Mouse (Mus musculus) ES-Bruce4 (cell line): ENCODE results near the gene Pex6. TPM values are rescaled to one million over a fixed set of nuclear protein-coding genes. Genes with fewer than 3 reads are reported as not detected.

ENCODE experiments used
- H3K27ac ChIP-seq: 2 replicates; pipeline ENCODE4 v1.5.1; 2012; ENCODE audit warnings: low read length, inconsistent platforms; ENCODE audit not compliant: insufficient read depth
- H3K27me3 ChIP-seq: 2 replicates; pipeline ENCODE4 v1.6.1; 2012; ENCODE audit warnings: mild to moderate bottlenecking, low read length, inconsistent platforms; ENCODE audit not compliant: control insufficient read depth, poor library complexity, insufficient read depth, severe bottlenecking
- H3K36me3 ChIP-seq: 2 replicates; pipeline ENCODE4 v1.6.1; 2012; ENCODE audit warnings: inconsistent platforms, mild to moderate bottlenecking, low read length, moderate library complexity; ENCODE audit not compliant: control insufficient read depth, poor library complexity, insufficient read depth, severe bottlenecking
- H3K4me1 ChIP-seq: one replicate; pipeline ENCODE4 v1.8.1; 2011; ENCODE audit warnings: low read length; ENCODE audit not compliant: control insufficient read depth, insufficient read depth
- H3K4me3 ChIP-seq: 2 replicates; pipeline ENCODE4 v1.5.1; 2011; ENCODE audit warnings: low read depth, mild to moderate bottlenecking, low read length
- H3K9ac ChIP-seq: 2 replicates; pipeline ENCODE4 v1.6.1; 2012; ENCODE audit warnings: low read depth, mild to moderate bottlenecking, inconsistent platforms; ENCODE audit not compliant: poor library complexity, severe bottlenecking
- H3K9me3 ChIP-seq: replicated peaks from 2 replicates; pipeline ENCODE4 v1.6.1; 2012; ENCODE audit warnings: mild to moderate bottlenecking, low read length, inconsistent platforms; ENCODE audit not compliant: control insufficient read depth, poor library complexity, insufficient read depth, severe bottlenecking
- CTCF ChIP-seq: IDR thresholded peaks from one replicate; pipeline ENCODE4 v1.8.1; 2011; ENCODE audit warnings: low read depth, low read length
- EP300 ChIP-seq: IDR thresholded peaks from 2 replicates; pipeline ENCODE4 v1.6.1; 2011; ENCODE audit warnings: low read depth, low read length; ENCODE audit not compliant: insufficient read depth
- POLR2A ChIP-seq: IDR thresholded peaks from one replicate; pipeline ENCODE4 v1.8.1; 2011; ENCODE audit warnings: low read length; ENCODE audit not compliant: insufficient read depth
- polyA plus RNA-seq: library from polyadenylated mRNA; stranded (reverse); fragments of >200 nt; gene quantifications from 2 replicates; pipeline ENCODE4 v1.2.4, GENCODE M21; 2011; ENCODE audit warnings: low read depth; ENCODE audit not compliant: missing spikeins, insufficient read depth, insufficient read length

The Pex6 gene
- polyA plus RNA-seq, 1 experiment = 13.4 TPM

- Histone ChIP-seq H3K27me3 (no peaks in the 10 kb centered on the region), H3K9me3 (no peaks in the 10 kb centered on the region), H3K4me1 (peaks cover 4% of the 10 kb centered on the region), H3K9ac (no peak overlapping the region), H3K4me3 (no peak overlapping the region), H3K36me3 (no peaks in the 10 kb centered on the region), H3K27ac (no peak overlapping the region)
- TF ChIP-seq POLR2A (no peak), EP300 (no peak), CTCF (no peak)
These were observed 12.7 kb upstream of the Pex6 start for GRCm38 (mm10) chr17:46698515-46698914.

DNA sequence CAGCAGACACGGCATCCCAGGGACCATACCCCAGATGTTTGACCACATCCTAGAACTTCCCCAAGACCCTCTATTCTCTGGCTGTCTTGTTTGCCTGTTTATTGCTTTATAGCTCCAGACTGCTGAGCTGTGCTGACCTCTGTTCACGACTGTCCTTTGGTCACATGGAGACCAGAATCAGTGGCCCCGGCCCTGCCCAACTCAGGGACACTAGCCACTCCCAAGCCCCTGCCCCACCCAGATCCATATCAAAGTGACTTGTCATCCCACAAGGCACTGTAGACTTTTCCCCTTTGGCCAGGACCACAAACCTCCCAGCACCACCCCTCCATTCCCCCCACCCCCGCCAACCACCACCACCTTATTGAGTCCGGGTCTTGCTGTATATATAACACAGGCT is 12.0 kb upstream of the Pex6 start:
- H3K4me1 ChIP-seq = peaks cover 4% of the 10 kb centered on the region
- no peaks in the 10 kb centered on the region for H3K36me3 ChIP-seq
- no peak overlapping the region for H3K9ac ChIP-seq
- TF ChIP-seq CTCF = no peak
- no peak for TF ChIP-seq EP300
- no peak for TF ChIP-seq POLR2A
- H3K4me3 ChIP-seq = no peak overlapping the region
- no peaks in the 10 kb centered on the region for H3K9me3 ChIP-seq
- H3K27ac ChIP-seq = no peak overlapping the region
- H3K27me3 ChIP-seq = no peaks in the 10 kb centered on the region

- no peaks in the 10 kb centered on the region for H3K36me3 ChIP-seq
- TF ChIP-seq POLR2A = no peak
- TF ChIP-seq EP300 = no peak
- no peak for TF ChIP-seq CTCF
- no peaks in the 10 kb centered on the region for H3K9me3 ChIP-seq
- H3K4me1 ChIP-seq = peaks cover 4% of the 10 kb centered on the region
- no peak overlapping the region for H3K4me3 ChIP-seq
- no peak overlapping the region for H3K9ac ChIP-seq
- H3K27me3 ChIP-seq = no peaks in the 10 kb centered on the region
- H3K27ac ChIP-seq = no peak overlapping the region
These were observed 11.4 kb upstream of the Pex6 start for GRCm38 (mm10) chr17:46699912-46700311.

DNA sequence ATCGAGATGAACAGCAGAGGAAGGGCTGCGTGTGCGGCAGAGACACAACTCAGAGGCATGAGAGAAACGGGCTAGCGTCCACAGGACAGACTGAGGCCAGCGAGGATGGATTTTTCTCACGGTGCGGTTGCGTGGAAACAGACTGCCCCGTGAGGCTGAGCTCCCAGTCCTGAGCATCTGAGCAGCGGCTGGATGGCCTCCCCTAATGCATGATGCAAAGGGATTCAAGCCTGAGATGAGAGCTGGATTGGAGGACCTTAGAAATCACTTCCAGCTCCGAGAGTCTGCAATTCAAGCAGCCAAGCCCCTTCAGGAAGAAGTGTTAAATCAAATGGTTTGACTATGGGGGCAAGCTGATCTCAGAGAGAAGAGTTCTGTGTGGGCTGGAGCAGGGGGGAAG is 9.8 kb upstream of the Pex6 start:
- Histone ChIP-seq H3K9me3 (no peaks in the 10 kb centered on the region), H3K36me3 (no peaks in the 10 kb centered on the region)

DNA sequence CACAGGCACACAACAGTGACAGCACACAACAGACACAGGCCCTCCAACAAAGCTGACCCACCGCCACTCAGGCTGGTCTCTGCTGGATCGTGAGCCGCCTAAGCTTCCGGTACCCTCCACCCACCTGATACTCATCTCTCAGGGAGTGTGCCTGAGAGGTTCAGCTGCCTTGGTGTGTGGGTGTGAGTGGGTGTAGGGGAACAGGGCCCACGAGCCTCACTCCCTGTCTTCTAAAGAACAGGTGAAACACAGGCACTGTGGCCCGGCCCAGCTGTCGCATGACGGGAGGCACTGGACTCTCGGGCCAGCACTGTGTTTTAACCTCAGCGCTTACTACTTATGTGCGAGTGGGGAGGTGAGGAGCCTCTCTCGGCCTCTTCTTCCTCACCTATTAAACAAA is 9.2 kb upstream of the Pex6 start:
- Histone ChIP-seq H3K36me3 (no peaks in the 10 kb centered on the region), H3K27me3 (no peaks in the 10 kb centered on the region), H3K27ac (no peak overlapping the region), H3K4me1 (peaks cover 4% of the 10 kb centered on the region), H3K4me3 (no peak overlapping the region), H3K9ac (no peak overlapping the region), H3K9me3 (no peaks in the 10 kb centered on the region)
- TF ChIP-seq EP300 (no peak), CTCF (no peak), POLR2A (no peak)

More for the DNA sequence above, 9.8 kb upstream of the Pex6 start:
- Histone ChIP-seq H3K4me1 (peaks cover 4% of the 10 kb centered on the region), H3K27ac (no peak overlapping the region), H3K9ac (no peak overlapping the region), H3K27me3 (no peaks in the 10 kb centered on the region), H3K4me3 (no peak overlapping the region)
- TF ChIP-seq POLR2A (no peak), CTCF (no peak), EP300 (no peak)

- H3K9ac ChIP-seq = no peak overlapping the region
These were observed 8.8 kb upstream of the Pex6 start for GRCm38 (mm10) chr17:46702506-46702905.

More at GRCm38 (mm10) chr17:46702506-46702905, 8.8 kb upstream of the Pex6 start:
- no peaks in the 10 kb centered on the region for H3K9me3 ChIP-seq
- TF ChIP-seq EP300 (no peak), POLR2A (no peak), CTCF (no peak)
- H3K36me3 ChIP-seq = no peaks in the 10 kb centered on the region
- no peaks in the 10 kb centered on the region for H3K27me3 ChIP-seq
- no peak overlapping the region for H3K27ac ChIP-seq
- H3K4me1 ChIP-seq = peaks cover 4% of the 10 kb centered on the region
- H3K4me3 ChIP-seq = no peak overlapping the region
